Mouse (Mus musculus): ENCODE results near the gene Gm28043.

GRCm38 (mm10) chr17:29601391-29601790 lies 13.3 kb upstream of the Gm28043 start:
- TF ChIP-seq POLR2A (IDR thresholded peaks at IDR 0.05; ENCODE audit: borderline replicate concordance, insufficient read depth, low read length): no peak
- no peak for TF ChIP-seq CTCF (IDR thresholded peaks at IDR 0.05; ENCODE audit: borderline replicate concordance, insufficient read depth, low read depth, low read length)
